Mouse (Mus musculus) right cerebral cortex, postnatal 10 days (tissue): Measurements from ENCODE around the gene Drg1.
"Not testable (repeated sequence)": the region's sequence is repeated elsewhere in the genome, so short reads cannot be mapped to it uniquely, and the experiment has no call there.

ENCODE experiments used
- DNase-seq, 2 experiments: peaks; one replicate each; pipeline ENCODE4 v3.0.0; 2021; ENCODE audit warnings: low spot score in 2 of 2

Drg1 gene

GRCm38 (mm10) chr11:3167129-3167528, 99.1 kb downstream of the Drg1 start:
- DNase-seq, result not testable (repeated sequence)

- not testable (repeated sequence) for DNase-seq
Measured at GRCm38 (mm10) chr11:3166321-3166720, 99.9 kb downstream of the Drg1 start.

- DNase-seq, result not testable (repeated sequence)
Measured at GRCm38 (mm10) chr11:3165210-3165782, 100.9 kb downstream of the Drg1 start.

- not testable (repeated sequence) for DNase-seq
Measured at GRCm38 (mm10) chr11:3163661-3164060, 102.6 kb downstream of the Drg1 start.

- DNase-seq, result peak in 1 of 2 experiments; percentile 51
Measured at GRCm38 (mm10) chr11:3163122-3163521, 103.1 kb downstream of the Drg1 start.

- peak; percentile 63 to 74 for DNase-seq
Measured at GRCm38 (mm10) chr11:3162236-3162897, 103.8 kb downstream of the Drg1 start.

- DNase-seq, result peak; percentile 60 to 62
Measured at GRCm38 (mm10) chr11:3161370-3161769, 104.8 kb downstream of the Drg1 start.

- not testable (repeated sequence) for DNase-seq
Measured at GRCm38 (mm10) chr11:3158800-3159199, 107.4 kb downstream of the Drg1 start.

- DNase-seq, result not testable (repeated sequence)
Measured at GRCm38 (mm10) chr11:3157996-3158395, 108.2 kb downstream of the Drg1 start.

- not testable (repeated sequence) for DNase-seq
Measured at GRCm38 (mm10) chr11:3156991-3157390, 109.2 kb downstream of the Drg1 start.

- DNase-seq, result peak; percentile 49 to 66
Measured at GRCm38 (mm10) chr11:3153666-3154397, 112.4 kb downstream of the Drg1 start.

GRCm38 (mm10) chr11:3151358-3151757, 114.9 kb downstream of the Drg1 start:
- DNase-seq, result not testable (repeated sequence)

GRCm38 (mm10) chr11:3150677-3151003, 115.6 kb downstream of the Drg1 start:
- not testable (repeated sequence) for DNase-seq

- DNase-seq, result peak in 1 of 2 experiments; percentile 66
Measured at GRCm38 (mm10) chr11:3150003-3150676, 116.1 kb downstream of the Drg1 start.

- DNase-seq, result not testable (repeated sequence)
Measured at GRCm38 (mm10) chr11:3149471-3149870, 116.7 kb downstream of the Drg1 start.

- not testable (repeated sequence) for DNase-seq
Measured at GRCm38 (mm10) chr11:3146806-3147205, 119.4 kb downstream of the Drg1 start.

- DNase-seq, result not testable (repeated sequence)
Measured at GRCm38 (mm10) chr11:3145359-3146165, 120.7 kb downstream of the Drg1 start.

- not testable (repeated sequence) for DNase-seq
Measured at GRCm38 (mm10) chr11:3143984-3144383, 122.2 kb downstream of the Drg1 start.

- peak; percentile 82 to 89 for DNase-seq
Measured at GRCm38 (mm10) chr11:3142413-3142812, 123.8 kb downstream of the Drg1 start.

GRCm38 (mm10) chr11:3140967-3141535, 125.2 kb downstream of the Drg1 start:
- DNase-seq, result not testable (repeated sequence)

- DNase-seq, result peak in 1 of 2 experiments; percentile 65
Measured at GRCm38 (mm10) chr11:3138323-3138722, 127.9 kb downstream of the Drg1 start.
